Mouse (Mus musculus): Measurements from ENCODE around the gene Tenm4. TPM values are rescaled to one million over a fixed set of nuclear protein-coding genes. Genes with fewer than 3 reads are reported as not detected.

Tenm4 gene
- total and polyA plus RNA-seq, 2 experiments from 2014 or later = 1.4 to 5.9 TPM

- Histone ChIP-seq H3K4me3 (ENCODE audit: low read depth, low read length) (no peak overlapping the region), H3K9ac (replicated peaks; ENCODE audit: low read depth, low read length) (no peak overlapping the region), H3K4me1 (ENCODE audit: control insufficient read depth, insufficient read depth) (no peaks in the 10 kb centered on the region), H3K9me3 (replicated peaks; ENCODE audit: control insufficient read depth, low read length) (no peaks in the 10 kb centered on the region), H3K4me2 (ENCODE audit: low read depth, low read length) (no peak overlapping the region), H3K27me3 (ENCODE audit: control insufficient read depth, insufficient read depth, low read length) (no peaks in the 10 kb centered on the region), H3K36me3 (replicated peaks; ENCODE audit: control insufficient read depth, insufficient read depth, low read length) (no peaks in the 10 kb centered on the region), H3K27ac (ENCODE audit: low read depth) (no peak overlapping the region)
- TF ChIP-seq CTCF (IDR thresholded peaks at IDR 0.05; ENCODE audit: low read depth) = no peak
- no peak for TF ChIP-seq EP300 (IDR thresholded peaks at IDR 0.05; ENCODE audit: low read depth)
- no peak for ATAC-seq (ENCODE audit: insufficient read depth, low read depth)
- DNase-seq (ENCODE audit: low spot score) = no peak
- WGBS = 78% methylated on average over 2 of the region's 2 CpGs
These were observed 170.4 kb downstream of the Tenm4 start for GRCm38 (mm10) chr7:96341479-96341878.

GRCm38 (mm10) chr7:96342996-96343395, 171.9 kb downstream of the Tenm4 start:
- WGBS = 78% methylated on average over 6 of the region's 6 CpGs
- ATAC-seq (ENCODE audit: insufficient read depth, low read depth) (no peak), DNase-seq (ENCODE audit: low spot score) (no peak)
- Histone ChIP-seq H3K4me2 (ENCODE audit: low read depth, low read length) (no peak overlapping the region), H3K4me1 (ENCODE audit: control insufficient read depth, insufficient read depth) (no peaks in the 10 kb centered on the region), H3K9me3 (replicated peaks; ENCODE audit: control insufficient read depth, low read length) (no peaks in the 10 kb centered on the region), H3K36me3 (replicated peaks; ENCODE audit: control insufficient read depth, insufficient read depth, low read length) (no peaks in the 10 kb centered on the region), H3K9ac (replicated peaks; ENCODE audit: low read depth, low read length) (no peak overlapping the region), H3K4me3 (ENCODE audit: low read depth, low read length) (no peak overlapping the region), H3K27ac (ENCODE audit: low read depth) (no peak overlapping the region), H3K27me3 (ENCODE audit: control insufficient read depth, insufficient read depth, low read length) (no peaks in the 10 kb centered on the region)
- no peak for TF ChIP-seq EP300 (IDR thresholded peaks at IDR 0.05; ENCODE audit: low read depth)
- no peak for TF ChIP-seq CTCF (IDR thresholded peaks at IDR 0.05; ENCODE audit: low read depth)

DNA sequence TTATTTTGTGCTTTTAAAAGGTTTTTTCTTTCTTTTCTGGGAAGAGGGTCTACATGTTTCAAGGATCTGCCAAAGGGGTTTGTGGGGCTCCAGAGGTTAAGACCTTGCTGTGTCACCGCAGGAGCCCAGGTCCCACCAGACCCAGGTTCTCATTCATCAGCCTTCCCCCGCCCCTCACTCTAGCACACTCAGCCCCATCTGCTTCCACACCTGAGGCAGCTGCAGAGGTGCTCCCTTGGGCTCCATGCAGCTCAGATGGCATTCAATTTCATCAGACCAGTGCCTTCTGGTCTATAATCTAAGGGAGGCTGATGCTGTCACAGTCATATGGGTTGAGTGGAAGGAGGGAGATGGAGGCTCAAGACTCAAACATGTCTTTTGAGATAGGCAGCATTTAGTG, 172.6 kb downstream of the Tenm4 start:
- no peaks in the 10 kb centered on the region for H3K9me3 ChIP-seq (replicated peaks; ENCODE audit: control insufficient read depth, low read length)
- H3K27me3 ChIP-seq (ENCODE audit: control insufficient read depth, insufficient read depth, low read length) = no peaks in the 10 kb centered on the region
- no peak overlapping the region for H3K4me3 ChIP-seq (ENCODE audit: low read depth, low read length)
- TF ChIP-seq EP300 (IDR thresholded peaks at IDR 0.05; ENCODE audit: low read depth) (no peak), CTCF (IDR thresholded peaks at IDR 0.05; ENCODE audit: low read depth) (no peak)
- no peak overlapping the region for H3K9ac ChIP-seq (replicated peaks; ENCODE audit: low read depth, low read length)
- WGBS = 88% methylated on average over 2 of the region's 2 CpGs
- H3K36me3 ChIP-seq (replicated peaks; ENCODE audit: control insufficient read depth, insufficient read depth, low read length) = no peaks in the 10 kb centered on the region
- no peak for ATAC-seq (ENCODE audit: insufficient read depth, low read depth)
- DNase-seq (ENCODE audit: low spot score) = no peak
- H3K4me2 ChIP-seq (ENCODE audit: low read depth, low read length) = no peak overlapping the region
- H3K27ac ChIP-seq (ENCODE audit: low read depth) = no peak overlapping the region
- H3K4me1 ChIP-seq (ENCODE audit: control insufficient read depth, insufficient read depth) = no peaks in the 10 kb centered on the region

GRCm38 (mm10) chr7:96352671-96353070, 181.6 kb downstream of the Tenm4 start:
- no peak overlapping the region for H3K27ac ChIP-seq (ENCODE audit: low read depth)
- DNase-seq (ENCODE audit: low spot score) (no peak), ATAC-seq (ENCODE audit: insufficient read depth, low read depth) (no peak)
- H3K9me3 ChIP-seq (replicated peaks; ENCODE audit: control insufficient read depth, low read length) = no peaks in the 10 kb centered on the region
- H3K4me2 ChIP-seq (ENCODE audit: low read depth, low read length) = no peak overlapping the region
- 72% methylated on average over 8 of the region's 8 CpGs for WGBS
- no peaks in the 10 kb centered on the region for H3K27me3 ChIP-seq (ENCODE audit: control insufficient read depth, insufficient read depth, low read length)
- TF ChIP-seq CTCF (IDR thresholded peaks at IDR 0.05; ENCODE audit: low read depth) = no peak
- no peak for TF ChIP-seq EP300 (IDR thresholded peaks at IDR 0.05; ENCODE audit: low read depth)
- peaks cover 7% of the 10 kb centered on the region; the same call in 1 of the 2 replicates for H3K4me1 ChIP-seq (ENCODE audit: control insufficient read depth, insufficient read depth)
- H3K9ac ChIP-seq (replicated peaks; ENCODE audit: low read depth, low read length) = no peak overlapping the region
- H3K36me3 ChIP-seq (replicated peaks; ENCODE audit: control insufficient read depth, insufficient read depth, low read length) = no peaks in the 10 kb centered on the region
- H3K4me3 ChIP-seq (ENCODE audit: low read depth, low read length) = no peak overlapping the region

- TF ChIP-seq CTCF (IDR thresholded peaks at IDR 0.05; ENCODE audit: low read depth) = no peak
- no peak for TF ChIP-seq EP300 (IDR thresholded peaks at IDR 0.05; ENCODE audit: low read depth)
- H3K9me3 ChIP-seq (replicated peaks; ENCODE audit: control insufficient read depth, low read length) = no peaks in the 10 kb centered on the region
These were observed 185.3 kb downstream of the Tenm4 start for GRCm38 (mm10) chr7:96356285-96356811.

DNA sequence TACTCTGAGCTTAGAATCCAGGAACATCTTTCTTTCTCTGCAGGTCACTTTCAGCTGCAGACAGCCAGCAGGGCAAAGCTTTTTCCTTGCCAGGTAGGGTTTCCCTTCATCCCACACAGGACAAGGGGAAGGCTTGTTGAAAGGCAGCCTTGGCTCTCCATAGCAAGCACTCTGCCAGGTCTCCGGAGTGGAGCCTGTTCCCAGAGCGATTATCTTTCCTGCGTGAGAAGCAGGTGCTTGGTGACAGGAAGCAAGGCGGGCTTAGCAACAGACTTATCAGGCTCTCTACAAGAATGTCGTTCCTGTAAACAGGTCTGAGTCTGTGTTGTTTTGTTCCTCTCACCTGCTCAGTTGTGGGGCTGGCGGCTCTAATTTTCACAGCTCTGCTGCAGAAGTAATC, 186.5 kb downstream of the Tenm4 start:
- no peaks in the 10 kb centered on the region for H3K36me3 ChIP-seq (replicated peaks; ENCODE audit: control insufficient read depth, insufficient read depth, low read length)
- 4% methylated on average over 6 of the region's 6 CpGs for WGBS
- DNase-seq (ENCODE audit: low spot score) (peak; percentile 28), ATAC-seq (ENCODE audit: insufficient read depth, low read depth) (peak; percentile 67; the same call in 1 of the 2 replicates)
- no peak overlapping the region for H3K4me2 ChIP-seq (ENCODE audit: low read depth, low read length)
- H3K27me3 ChIP-seq (ENCODE audit: control insufficient read depth, insufficient read depth, low read length) = no peaks in the 10 kb centered on the region
- H3K27ac ChIP-seq (ENCODE audit: low read depth) = no peak overlapping the region
- H3K9ac ChIP-seq (replicated peaks; ENCODE audit: low read depth, low read length) = no peak overlapping the region
- no peaks in the 10 kb centered on the region for H3K9me3 ChIP-seq (replicated peaks; ENCODE audit: control insufficient read depth, low read length)
- H3K4me3 ChIP-seq (ENCODE audit: low read depth, low read length) = no peak overlapping the region
- peaks cover 8% of the 10 kb centered on the region; the same call in 1 of the 2 replicates for H3K4me1 ChIP-seq (ENCODE audit: control insufficient read depth, insufficient read depth)
- TF ChIP-seq EP300 (IDR thresholded peaks at IDR 0.05; ENCODE audit: low read depth) (no peak), CTCF (IDR thresholded peaks at IDR 0.05; ENCODE audit: low read depth) (no peak)

More at GRCm38 (mm10) chr7:96356285-96356811, 185.3 kb downstream of the Tenm4 start:
- H3K4me1 ChIP-seq (ENCODE audit: control insufficient read depth, insufficient read depth) = peaks cover 8% of the 10 kb centered on the region; the same call in 1 of the 2 replicates
- no peak overlapping the region for H3K4me2 ChIP-seq (ENCODE audit: low read depth, low read length)
- H3K4me3 ChIP-seq (ENCODE audit: low read depth, low read length) = no peak overlapping the region
- WGBS = 73% methylated on average over 3 of the region's 3 CpGs
- H3K27ac ChIP-seq (ENCODE audit: low read depth) = no peak overlapping the region
- ATAC-seq (ENCODE audit: insufficient read depth, low read depth) (no peak), DNase-seq (ENCODE audit: low spot score) (no peak)
- no peak overlapping the region for H3K9ac ChIP-seq (replicated peaks; ENCODE audit: low read depth, low read length)
- no peaks in the 10 kb centered on the region for H3K36me3 ChIP-seq (replicated peaks; ENCODE audit: control insufficient read depth, insufficient read depth, low read length)
- no peaks in the 10 kb centered on the region for H3K27me3 ChIP-seq (ENCODE audit: control insufficient read depth, insufficient read depth, low read length)

Data from heart, postnatal 0 days (tissue).